ENCODE assay signal across 8 mouse cellular contexts in genomic region chr9:60264586-60265325, GRCm38 (mm10).
DNase-seq lines count a peak whose midpoint lies in the region; ATAC-seq lines count a peak whose summit lies in the region.

No protein-coding gene starts in this region.

- no peaks in the 10 kb centered on the region for H3K27me3 ChIP-seq in heart, embryonic 12.5 days (replicated peaks)
- no peaks in the 10 kb centered on the region for H3K27me3 ChIP-seq in embryonic facial prominence, embryonic 13.5 days
- no peaks in the 10 kb centered on the region for H3K27me3 ChIP-seq in lung, embryonic 15.5 days
- H3K27me3 ChIP-seq in liver, embryonic 11.5 days (replicated peaks; ENCODE audit: control insufficient read depth, insufficient read depth, low read length): no peaks in the 10 kb centered on the region
- H3K27me3 ChIP-seq in hindbrain, embryonic 16.5 days (replicated peaks; ENCODE audit: control insufficient read depth, insufficient read depth, low read length): no peaks in the 10 kb centered on the region

- H3K4me1 ChIP-seq in heart, embryonic 12.5 days (replicated peaks): peaks cover 21% of the 10 kb centered on the region
- peaks cover 25% of the 10 kb centered on the region for H3K4me1 ChIP-seq in embryonic facial prominence, embryonic 13.5 days
- peaks cover 11% of the 10 kb centered on the region for H3K4me1 ChIP-seq in lung, embryonic 15.5 days
- peaks cover 7% of the 10 kb centered on the region for H3K4me1 ChIP-seq in liver, embryonic 11.5 days (replicated peaks; ENCODE audit: control insufficient read depth, insufficient read depth, low read length)
- peaks cover 9% of the 10 kb centered on the region for H3K4me1 ChIP-seq in hindbrain, embryonic 16.5 days (ENCODE audit: control insufficient read depth, insufficient read depth, low read depth, low read length)

- intact Hi-C loops in heart, postnatal 25 days (cut with DNase I): no loop called here

- no peak overlapping the region for H3K4me2 ChIP-seq in heart, embryonic 12.5 days
- no peak overlapping the region for H3K4me2 ChIP-seq in embryonic facial prominence, embryonic 13.5 days
- no peak overlapping the region for H3K4me2 ChIP-seq in lung, embryonic 15.5 days
- H3K4me2 ChIP-seq in liver, embryonic 11.5 days: no peak overlapping the region
- H3K4me2 ChIP-seq in hindbrain, embryonic 16.5 days (ENCODE audit: low read length): no peak overlapping the region

- no peak overlapping the region for H3K27ac ChIP-seq in heart, embryonic 12.5 days (ENCODE audit: poor library complexity, severe bottlenecking)
- peak overlapping the region; percentile 57 for H3K27ac ChIP-seq in embryonic facial prominence, embryonic 13.5 days
- H3K27ac ChIP-seq in lung, embryonic 15.5 days: peak overlapping the region; percentile 51; the same call in 1 of the 2 replicates
- no peak overlapping the region for H3K27ac ChIP-seq in liver, embryonic 11.5 days (ENCODE audit: low read depth, low read length)
- no peak overlapping the region for H3K27ac ChIP-seq in hindbrain, embryonic 16.5 days (ENCODE audit: low read depth, low read length)

- no peaks in the 10 kb centered on the region for H3K36me3 ChIP-seq in heart, embryonic 12.5 days
- H3K36me3 ChIP-seq in embryonic facial prominence, embryonic 13.5 days: no peaks in the 10 kb centered on the region
- H3K36me3 ChIP-seq in lung, embryonic 15.5 days: no peaks in the 10 kb centered on the region
- H3K36me3 ChIP-seq in liver, embryonic 11.5 days (ENCODE audit: control insufficient read depth, insufficient read depth, low read length): no peaks in the 10 kb centered on the region
- no peaks in the 10 kb centered on the region for H3K36me3 ChIP-seq in hindbrain, embryonic 16.5 days (ENCODE audit: control insufficient read depth, insufficient read depth, low read length)

- WGBS in heart, embryonic 12.5 days: 62% methylated on average over 10 of the region's 10 CpGs
- 33% methylated on average over 10 of the region's 10 CpGs for WGBS in embryonic facial prominence, embryonic 13.5 days
- WGBS in lung, embryonic 15.5 days: 32% methylated on average over 10 of the region's 10 CpGs
- 55% methylated on average over 10 of the region's 10 CpGs for WGBS in liver, embryonic 11.5 days
- WGBS in hindbrain, embryonic 16.5 days: 47% methylated on average over 10 of the region's 10 CpGs

- no peak overlapping the region for H3K9ac ChIP-seq in heart, embryonic 12.5 days
- H3K9ac ChIP-seq in embryonic facial prominence, embryonic 13.5 days: no peak overlapping the region
- no peak overlapping the region for H3K9ac ChIP-seq in lung, embryonic 15.5 days
- H3K9ac ChIP-seq in liver, embryonic 11.5 days (ENCODE audit: low read depth, low read length): no peak overlapping the region
- no peak overlapping the region for H3K9ac ChIP-seq in hindbrain, embryonic 16.5 days (ENCODE audit: low read depth, low read length)

- ATAC-seq in heart, embryonic 12.5 days (ENCODE audit: insufficient number of reproducible peaks, low FRiP score): no peak
- ATAC-seq in embryonic facial prominence, embryonic 13.5 days (ENCODE audit: insufficient number of reproducible peaks, insufficient read depth, low FRiP score, low TSS enrichment, low read depth): no peak
- peak; percentile 52; the same call in 1 of the 2 replicates for ATAC-seq in lung, embryonic 15.5 days (ENCODE audit: borderline replicate concordance, extremely low read depth, low FRiP score, low TSS enrichment)
- no peak for ATAC-seq in liver, embryonic 11.5 days (replicated peaks; ENCODE audit: low FRiP score)
- no peak for ATAC-seq in hindbrain, embryonic 16.5 days

- H3K4me3 ChIP-seq in heart, embryonic 12.5 days: no peak overlapping the region
- no peak overlapping the region for H3K4me3 ChIP-seq in embryonic facial prominence, embryonic 13.5 days
- no peak overlapping the region for H3K4me3 ChIP-seq in lung, embryonic 15.5 days
- H3K4me3 ChIP-seq in liver, embryonic 11.5 days (ENCODE audit: low read depth, low read length): no peak overlapping the region
- no peak overlapping the region for H3K4me3 ChIP-seq in hindbrain, embryonic 16.5 days (ENCODE audit: low read length)

- peak; percentile 68 to 80 for DNase-seq in heart, adult 18-20 months
- peak; percentile 45 for DNase-seq in heart, postnatal 25 days (ENCODE audit: low spot score)
- no peak for DNase-seq in liver, embryonic 11.5 days (ENCODE audit: low spot score)
- DNase-seq in urinary bladder, postnatal 25 days (ENCODE audit: low spot score): no peak

- H3K9me3 ChIP-seq in heart, embryonic 12.5 days (replicated peaks): no peaks in the 10 kb centered on the region
- no peaks in the 10 kb centered on the region for H3K9me3 ChIP-seq in embryonic facial prominence, embryonic 13.5 days
- no peaks in the 10 kb centered on the region for H3K9me3 ChIP-seq in lung, embryonic 15.5 days
- no peaks in the 10 kb centered on the region for H3K9me3 ChIP-seq in liver, embryonic 11.5 days (ENCODE audit: control insufficient read depth, low read length)
- H3K9me3 ChIP-seq in hindbrain, embryonic 16.5 days (ENCODE audit: control insufficient read depth, low read length): no peaks in the 10 kb centered on the region

Comparison
In these comparisons a context has a peak if more than half of its experiments do, and no peak if none do; other contexts are left out.
1. DNase-seq: peak in heart, adult 18-20 months (2 of 2) and heart, postnatal 25 days (single experiment); none in liver, embryonic 11.5 days (single experiment) and urinary bladder, postnatal 25 days (single experiment).
2. H3K27ac ChIP-seq: peak in embryonic facial prominence, embryonic 13.5 days (single experiment) and lung, embryonic 15.5 days (single experiment); none in heart, embryonic 12.5 days (single experiment), liver, embryonic 11.5 days (single experiment) and hindbrain, embryonic 16.5 days (single experiment).